Mouse (Mus musculus): ENCODE results near the gene Gm379.

Gene Gm379

DNA sequence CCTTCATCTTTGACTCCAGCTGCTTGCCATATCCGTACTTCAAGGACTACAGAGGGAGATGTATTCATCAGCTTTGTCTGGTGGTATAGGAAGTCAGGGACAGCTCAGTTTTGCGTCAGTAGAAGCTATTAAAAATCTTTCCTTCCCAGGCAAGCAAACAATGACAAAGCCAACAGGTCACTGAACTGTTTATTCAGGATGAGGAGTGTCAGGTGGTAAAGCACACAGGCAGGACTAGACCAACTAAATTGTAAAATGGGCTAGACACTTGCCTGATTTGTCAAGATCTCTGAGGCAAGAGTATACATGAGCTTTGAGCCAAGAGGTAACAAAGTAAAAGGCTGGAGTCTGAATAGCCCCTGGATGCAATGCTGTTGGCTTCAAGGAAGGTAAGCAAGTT, at the start of gene Gm379:
Gene Gm379, minus strand, starts transcription at position 7 of the 400 bp plus-strand sequence.
- no peak for DNase-seq (ENCODE audit: low spot score)

DNA sequence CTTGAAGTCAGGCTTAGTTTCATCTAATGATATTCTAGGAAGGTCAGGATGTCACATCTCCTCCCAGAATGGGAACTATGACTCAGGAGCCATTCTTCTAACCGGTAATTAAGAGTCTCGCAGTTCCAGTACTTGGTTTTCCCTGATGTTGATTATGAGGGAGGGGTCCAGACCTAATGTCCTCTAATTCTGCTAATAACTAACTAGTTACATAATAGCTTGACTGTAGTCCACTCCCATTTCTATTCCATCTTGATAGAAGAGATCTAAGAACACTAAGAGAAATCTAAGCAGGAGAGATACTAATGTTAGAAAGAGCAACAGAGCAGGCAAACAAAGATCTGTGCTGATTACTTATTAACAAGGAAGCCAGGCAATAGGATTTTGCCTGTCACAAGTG, 39.6 kb upstream of the Gm379 start:
- no peak for DNase-seq (ENCODE audit: low spot score)

DNA sequence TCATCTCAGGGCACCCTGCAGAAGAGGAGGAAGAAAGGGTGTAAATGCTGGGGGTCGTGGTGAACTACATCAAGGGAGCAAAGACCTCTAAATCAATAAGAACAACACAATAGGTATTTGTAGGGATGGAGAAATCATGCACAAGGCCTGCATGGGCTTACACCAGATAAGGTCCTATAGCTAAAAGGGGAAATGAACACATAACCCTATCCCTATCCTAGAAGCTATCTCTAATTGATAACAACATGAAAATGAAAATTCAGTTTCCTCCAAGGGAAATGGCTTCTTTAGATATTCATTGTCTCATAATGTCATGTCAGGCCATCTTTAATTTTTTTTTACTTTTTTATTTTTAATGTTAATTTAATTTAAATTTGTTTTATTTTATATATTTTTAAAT, 4.2 kb upstream of the Gm379 start:
- DNase-seq (ENCODE audit: low spot score), result no peak

DNA sequence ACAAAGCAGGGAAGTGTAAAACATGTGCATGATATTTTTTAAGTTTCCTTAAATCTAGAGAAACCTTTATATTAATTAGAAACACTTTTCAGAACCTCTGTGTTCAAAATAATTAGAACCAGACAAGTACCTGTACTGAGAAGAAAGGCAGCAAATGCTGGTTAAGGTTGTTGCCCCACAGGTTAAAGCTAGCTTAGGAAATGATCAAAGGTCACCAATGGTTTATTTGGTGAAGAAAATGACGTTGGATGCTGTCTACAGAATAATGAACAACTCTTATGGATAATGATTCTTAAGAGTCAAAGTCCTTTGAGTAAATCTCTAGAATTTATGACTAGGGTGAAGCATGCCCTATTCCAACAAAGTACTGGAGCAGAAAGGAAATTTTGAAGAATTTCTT, 42.7 kb downstream of the Gm379 start:
- no peak for DNase-seq (ENCODE audit: low spot score)

DNA sequence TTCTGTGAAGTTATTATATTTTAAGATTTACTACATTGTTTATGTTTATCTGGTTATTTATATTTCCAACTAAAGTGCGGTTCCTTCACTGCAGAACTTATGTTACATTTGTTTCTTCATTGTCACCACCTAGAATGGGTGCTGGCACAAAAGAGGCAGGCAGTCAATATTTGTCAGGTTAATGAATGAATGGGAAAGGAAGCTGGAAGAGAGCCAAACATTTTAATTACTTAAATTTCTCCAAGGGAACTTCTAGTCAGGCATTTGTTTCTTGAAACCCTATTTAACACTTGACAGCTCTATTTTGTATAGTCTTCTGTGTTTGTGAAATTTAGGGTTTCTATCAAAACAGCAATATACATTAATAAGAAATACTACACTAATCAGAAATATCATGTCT, 43.8 kb downstream of the Gm379 start:
- no peak for DNase-seq (ENCODE audit: low spot score)
